ENCODE assay signal across 31 mouse cellular contexts in the genomic region with DNA sequence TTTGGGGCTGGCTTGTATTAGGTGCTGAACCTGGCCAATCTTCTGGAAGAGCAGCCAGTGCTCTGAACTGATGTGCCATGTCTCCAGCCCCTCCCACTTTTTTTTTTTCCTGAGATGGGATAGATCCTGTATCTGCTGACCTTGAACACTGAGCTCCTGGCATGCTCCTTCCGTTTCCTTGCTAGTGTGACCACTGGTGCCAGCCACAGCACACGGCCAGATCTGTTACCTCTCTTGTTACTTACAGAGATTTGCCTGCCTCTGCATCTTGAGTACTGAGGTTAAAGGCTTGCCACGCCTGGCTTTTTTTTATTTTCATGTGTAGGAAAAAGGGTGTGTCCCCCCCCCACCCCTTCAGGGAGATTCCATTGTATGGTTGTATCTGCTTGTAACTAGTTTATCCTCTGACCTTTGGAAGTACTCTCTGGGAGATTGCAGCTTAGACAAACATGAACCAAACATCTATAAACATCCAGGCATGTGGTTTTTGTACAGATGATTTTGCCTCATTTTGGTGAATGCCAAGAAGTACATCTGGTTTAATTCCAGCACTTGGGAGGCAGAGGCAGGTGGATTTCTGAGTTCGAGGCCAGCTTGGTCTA. TPM values are rescaled to one million over a fixed set of nuclear protein-coding genes. Genes with fewer than 3 reads are reported as not detected.
DNase-seq lines count a peak whose midpoint lies in the region; ATAC-seq and TF ChIP-seq lines count a peak whose summit lies in the region.
"Had no signal": no experiment of that assay in that cellular context is flagged by ENCODE, and none has a peak within 500 bp of the region (broad histone marks: within the 10 kb centered on the region; RNA-seq: fewer than 3 reads in every experiment).

No protein-coding gene starts in this region.

- peak; percentile 10 for DNase-seq in gastrocnemius, adult 2 months
- DNase-seq in gastrocnemius, postnatal 14 days = no peak
- DNase-seq in liver, embryonic 11.5 days (ENCODE audit: low spot score) = no peak
- peak; percentile 34 for DNase-seq in liver, embryonic 13.5 days
- DNase-seq in yolk sac, embryonic 10.5 days (ENCODE audit: low spot score) = peak; percentile 78
- no peak for DNase-seq in frontal cortex, postnatal 36 days (ENCODE audit: low spot score in 2 of 2)
- no peak for DNase-seq in adrenal gland, postnatal 10 days
- DNase-seq: adrenal gland, adult 8-10 months; cerebellum, adult 8-10 months; cerebellum, postnatal 36 days; gastrocnemius, postnatal 36 days; heart, postnatal 36 days; kidney, adult 18-20 months; lung, adult 18-20 months; lung, postnatal 10 days; right cerebral cortex, postnatal 4 days; thymus, adult 18-20 months; thymus, postnatal 36 days had no signal

- intact Hi-C loops in gastrocnemius, adult 2 months (cut with DNase I) = no loop called here
- intact Hi-C loops in gastrocnemius, postnatal 14 days (cut with DNase I; ENCODE audit: low total_unique reads) = no loop called here

- WGBS in liver, embryonic 12.5 days (ENCODE audit: insufficient replicate concordance) = 48% methylated on average over 4 of the region's 4 CpGs
- 57% methylated on average over 4 of the region's 4 CpGs for WGBS in liver, embryonic 11.5 days
- 47% methylated on average over 4 of the region's 4 CpGs for WGBS in liver, embryonic 13.5 days (ENCODE audit: insufficient replicate concordance)

- no peaks in the 10 kb centered on the region; the same call in 1 of the 2 replicates for H3K27me3 ChIP-seq in liver, embryonic 12.5 days (replicated peaks)
- H3K27me3 ChIP-seq in liver, embryonic 11.5 days (replicated peaks; ENCODE audit: control insufficient read depth, insufficient read depth, low read length) = no peaks in the 10 kb centered on the region
- no peaks in the 10 kb centered on the region for H3K27me3 ChIP-seq in liver, embryonic 13.5 days
- H3K27me3 ChIP-seq: embryonic facial prominence, embryonic 15.5 days; hindbrain, embryonic 13.5 days; neural tube, embryonic 13.5 days; stomach, embryonic 15.5 days had no signal

- H3K4me1 ChIP-seq in liver, embryonic 12.5 days = peaks cover 66% of the 10 kb centered on the region
- H3K4me1 ChIP-seq in liver, embryonic 11.5 days (replicated peaks; ENCODE audit: control insufficient read depth, insufficient read depth, low read length) = peaks cover 30% of the 10 kb centered on the region
- H3K4me1 ChIP-seq in liver, embryonic 13.5 days (replicated peaks) = peaks cover 72% of the 10 kb centered on the region

- H3K4me3 ChIP-seq in gastrocnemius, adult 2 months = no peak overlapping the region
- no peak overlapping the region for H3K4me3 ChIP-seq in liver, embryonic 12.5 days
- H3K4me3 ChIP-seq in liver, embryonic 11.5 days (ENCODE audit: low read depth, low read length) = no peak overlapping the region
- no peak overlapping the region for H3K4me3 ChIP-seq in liver, embryonic 13.5 days (replicated peaks)
- H3K4me3 ChIP-seq: embryonic facial prominence, embryonic 15.5 days; forebrain, embryonic 10.5 days; hindbrain, embryonic 13.5 days; limb, embryonic 10.5 days; midbrain, embryonic 10.5 days; myocyte; neural tube, embryonic 13.5 days; stomach, embryonic 15.5 days had no signal

- ATAC-seq in liver, embryonic 12.5 days = no peak
- no peak for ATAC-seq in liver, embryonic 11.5 days (replicated peaks; ENCODE audit: low FRiP score)
- no peak for ATAC-seq in liver, embryonic 13.5 days (ENCODE audit: low read depth)
- ATAC-seq: CD4-positive, CD25-positive, alpha-beta regulatory T cell, adult 4 months; forebrain, embryonic 16.5 days; midbrain, embryonic 16.5 days had no signal

- TF ChIP-seq CTCF in gastrocnemius, adult 2 months (IDR thresholded peaks at IDR 0.05) = no peak

- no peaks in the 10 kb centered on the region for H3K36me3 ChIP-seq in liver, embryonic 12.5 days
- no peaks in the 10 kb centered on the region for H3K36me3 ChIP-seq in liver, embryonic 11.5 days (ENCODE audit: control insufficient read depth, insufficient read depth, low read length)
- H3K36me3 ChIP-seq in liver, embryonic 13.5 days = no peaks in the 10 kb centered on the region
- H3K36me3 ChIP-seq: embryonic facial prominence, embryonic 15.5 days; forebrain, embryonic 10.5 days; hindbrain, embryonic 13.5 days; limb, embryonic 10.5 days; midbrain, embryonic 10.5 days; neural tube, embryonic 13.5 days; stomach, embryonic 15.5 days had no signal

- no peak overlapping the region for H3K27ac ChIP-seq in gastrocnemius, adult 2 months
- H3K27ac ChIP-seq in liver, embryonic 12.5 days = no peak overlapping the region
- H3K27ac ChIP-seq in liver, embryonic 11.5 days (ENCODE audit: low read depth, low read length) = no peak overlapping the region
- H3K27ac ChIP-seq in liver, embryonic 13.5 days = peak overlapping the region; percentile 53; the same call in 1 of the 2 replicates
- H3K27ac ChIP-seq: embryonic facial prominence, embryonic 15.5 days; forebrain, embryonic 10.5 days; hindbrain, embryonic 13.5 days; kidney, postnatal 0 days; limb, embryonic 10.5 days; midbrain, embryonic 10.5 days; neural tube, embryonic 13.5 days; stomach, embryonic 15.5 days had no signal

- no peak overlapping the region for H3K9ac ChIP-seq in liver, embryonic 12.5 days
- no peak overlapping the region for H3K9ac ChIP-seq in liver, embryonic 11.5 days (ENCODE audit: low read depth, low read length)
- H3K9ac ChIP-seq in liver, embryonic 13.5 days = no peak overlapping the region
- H3K9ac ChIP-seq: embryonic facial prominence, embryonic 15.5 days; hindbrain, embryonic 13.5 days; neural tube, embryonic 13.5 days; stomach, embryonic 15.5 days had no signal

- H3K4me2 ChIP-seq in liver, embryonic 12.5 days = peak overlapping the region; percentile 42
- H3K4me2 ChIP-seq in liver, embryonic 11.5 days = no peak overlapping the region; the same call in 1 of the 2 replicates
- H3K4me2 ChIP-seq in liver, embryonic 13.5 days = peak overlapping the region; percentile 51
- H3K4me2 ChIP-seq: embryonic facial prominence, embryonic 15.5 days; hindbrain, embryonic 13.5 days; neural tube, embryonic 13.5 days; stomach, embryonic 15.5 days had no signal

- H3K9me3 ChIP-seq in liver, embryonic 12.5 days (replicated peaks) = no peaks in the 10 kb centered on the region
- no peaks in the 10 kb centered on the region for H3K9me3 ChIP-seq in liver, embryonic 11.5 days (ENCODE audit: control insufficient read depth, low read length)
- H3K9me3 ChIP-seq in liver, embryonic 13.5 days (replicated peaks) = no peaks in the 10 kb centered on the region
- H3K9me3 ChIP-seq: embryonic facial prominence, embryonic 15.5 days; forebrain, embryonic 10.5 days; hindbrain, embryonic 13.5 days; limb, embryonic 10.5 days; midbrain, embryonic 10.5 days; neural tube, embryonic 13.5 days; stomach, embryonic 15.5 days had no signal

RNA-seq across cellular contexts. Expression of a gene that starts 9.0 kb away (rescaled TPM):
- 10 to 100 TPM; 21.6 to 25.7 TPM for total RNA-seq in gastrocnemius, adult 2 months (2021)
- total RNA-seq in gastrocnemius, postnatal 14 days (2021) = 10 to 100 TPM; 21.1 to 22.6 TPM
- polyA plus RNA-seq in liver, embryonic 12.5 days (2016; fragmentation: Nextera tagmentation; extraction: Ambion mirVana) = 47.6 and 48.4 TPM in 2 replicates
- 73.5 and 74.2 TPM in 2 replicates for polyA plus RNA-seq in liver, embryonic 11.5 days (2014; fragmentation: Nextera tagmentation; extraction: Ambion mirVana)
- polyA plus RNA-seq in liver, embryonic 13.5 days (2015; fragmentation: Nextera tagmentation; extraction: Ambion mirVana) = 38.9 and 41.0 TPM in 2 replicates
- total RNA-seq in adrenal gland, postnatal 10 days (2021) = 10 to 100 TPM; 49.5 to 54.8 TPM

RNA-seq across cellular contexts. Expression of a gene that starts 23.7 kb away (rescaled TPM):
- not detected for total RNA-seq in gastrocnemius, adult 2 months (2021)
- under 1 TPM; 0.49 to 0.62 TPM for total RNA-seq in gastrocnemius, postnatal 14 days (2021)
- polyA plus RNA-seq in liver, embryonic 12.5 days (2016; fragmentation: Nextera tagmentation; extraction: Ambion mirVana) = 0.37 and 0.46 TPM in 2 replicates
- polyA plus RNA-seq in liver, embryonic 11.5 days (2014; fragmentation: Nextera tagmentation; extraction: Ambion mirVana) = 0.39 and 0.52 TPM in 2 replicates
- 0.42 and 0.55 TPM in 2 replicates for polyA plus RNA-seq in liver, embryonic 13.5 days (2015; fragmentation: Nextera tagmentation; extraction: Ambion mirVana)
- 1 to 10 TPM; 5.2 to 6.3 TPM for total RNA-seq in adrenal gland, postnatal 10 days (2021)

RNA-seq across cellular contexts. Expression of a gene that starts 46.0 kb away (rescaled TPM):
- total RNA-seq in gastrocnemius, adult 2 months (2021) = 10 to 100 TPM; 10.5 to 15.0 TPM
- 10 to 100 TPM in 1 of 2 experiments, 1 to 10 TPM in 1; 4.0 to 15.3 TPM for total RNA-seq in gastrocnemius, postnatal 14 days (2021)
- 2.8 and 3.6 TPM in 2 replicates for polyA plus RNA-seq in liver, embryonic 12.5 days (2016; fragmentation: Nextera tagmentation; extraction: Ambion mirVana)
- 2.2 and 3.5 TPM in 2 replicates for polyA plus RNA-seq in liver, embryonic 11.5 days (2014; fragmentation: Nextera tagmentation; extraction: Ambion mirVana)
- polyA plus RNA-seq in liver, embryonic 13.5 days (2015; fragmentation: Nextera tagmentation; extraction: Ambion mirVana) = 1.7 and 1.9 TPM in 2 replicates
- 10 to 100 TPM; 17.2 to 36.7 TPM for total RNA-seq in adrenal gland, postnatal 10 days (2021)

Comparison
In these comparisons a context has a peak if more than half of its experiments do, and no peak if none do; other contexts are left out.
1. DNase-seq: peak in gastrocnemius, adult 2 months (single experiment), liver, embryonic 13.5 days (single experiment) and yolk sac, embryonic 10.5 days (single experiment); none in gastrocnemius, postnatal 14 days (single experiment), liver, embryonic 11.5 days (single experiment), frontal cortex, postnatal 36 days (0 of 2) and adrenal gland, postnatal 10 days (single experiment).